Mouse (Mus musculus): ENCODE data around the gene 4930550C14Rik. TPM values are rescaled to one million over a fixed set of nuclear protein-coding genes. Genes with fewer than 3 reads are reported as not detected.

The 4930550C14Rik gene
- polyA plus RNA-seq, 1 experiment from 2014 or later = 0.17 TPM

- H3K27me3 ChIP-seq = no peaks in the 10 kb centered on the region
- H3K4me3 ChIP-seq (replicated peaks) = peak overlapping the region; percentile 39
- WGBS = 20% methylated on average over 21 of the region's 21 CpGs
- H3K4me1 ChIP-seq (replicated peaks) = peaks cover 21% of the 10 kb centered on the region
- H3K9ac ChIP-seq (replicated peaks) = peak overlapping the region; percentile 60
- no peaks in the 10 kb centered on the region for H3K9me3 ChIP-seq
- H3K27ac ChIP-seq = peak overlapping the region; percentile 92
- H3K4me2 ChIP-seq (replicated peaks) = peak overlapping the region; percentile 54
- H3K36me3 ChIP-seq = no peaks in the 10 kb centered on the region
- ATAC-seq = peak; percentile 96
Measured at GRCm38 (mm10) chr9:53404753-53405722, 2.9 kb downstream of the 4930550C14Rik start.

- no peak overlapping the region for H3K27ac ChIP-seq
- H3K4me3 ChIP-seq (replicated peaks) = no peak overlapping the region
- H3K27me3 ChIP-seq = no peaks in the 10 kb centered on the region
- H3K4me2 ChIP-seq (replicated peaks) = no peak overlapping the region
- WGBS = 87% methylated on average over 4 of the region's 4 CpGs
- H3K36me3 ChIP-seq = no peaks in the 10 kb centered on the region
- no peak overlapping the region for H3K9ac ChIP-seq (replicated peaks)
- 0 out of 2 replicates have a peak, but pooled peaks cover 3% of the 10 kb centered on the region for H3K9me3 ChIP-seq
- peaks cover 15% of the 10 kb centered on the region for H3K4me1 ChIP-seq (replicated peaks)
- ATAC-seq = no peak
Measured at GRCm38 (mm10) chr9:53408548-53408947, 6.4 kb downstream of the 4930550C14Rik start.

- Histone ChIP-seq H3K9me3 (0 out of 2 replicates have a peak, but pooled peaks cover 3% of the 10 kb centered on the region), H3K9ac (replicated peaks) (no peak overlapping the region), H3K4me1 (replicated peaks) (peaks cover 15% of the 10 kb centered on the region), H3K4me2 (replicated peaks) (no peak overlapping the region), H3K4me3 (replicated peaks) (no peak overlapping the region), H3K27me3 (no peaks in the 10 kb centered on the region), H3K27ac (no peak overlapping the region), H3K36me3 (no peaks in the 10 kb centered on the region)
- no peak for ATAC-seq
- 88% methylated on average over 2 of the region's 2 CpGs for WGBS
Measured at GRCm38 (mm10) chr9:53408953-53409361, 6.8 kb downstream of the 4930550C14Rik start.

GRCm38 (mm10) chr9:53409427-53409826 is 7.3 kb downstream of the 4930550C14Rik start:
- 0 out of 2 replicates have a peak, but pooled peaks cover 3% of the 10 kb centered on the region for H3K9me3 ChIP-seq
- H3K9ac ChIP-seq (replicated peaks) = no peak overlapping the region
- no peak for ATAC-seq
- H3K36me3 ChIP-seq = no peaks in the 10 kb centered on the region
- H3K4me3 ChIP-seq (replicated peaks) = no peak overlapping the region
- no peak overlapping the region for H3K4me2 ChIP-seq (replicated peaks)
- WGBS = 87% methylated on average over 3 of the region's 3 CpGs
- H3K27ac ChIP-seq = no peak overlapping the region
- no peaks in the 10 kb centered on the region for H3K27me3 ChIP-seq
- H3K4me1 ChIP-seq (replicated peaks) = peaks cover 13% of the 10 kb centered on the region

GRCm38 (mm10) chr9:53422133-53422896 is 20.2 kb downstream of the 4930550C14Rik start:
- no peaks in the 10 kb centered on the region for H3K4me1 ChIP-seq (replicated peaks)
- H3K27me3 ChIP-seq = no peaks in the 10 kb centered on the region
- H3K36me3 ChIP-seq = no peaks in the 10 kb centered on the region
- no peak overlapping the region for H3K27ac ChIP-seq
- WGBS = 78% methylated on average over 9 of the region's 9 CpGs
- H3K4me2 ChIP-seq (replicated peaks) = no peak overlapping the region
- no peak for ATAC-seq
- H3K9ac ChIP-seq (replicated peaks) = no peak overlapping the region
- no peak overlapping the region for H3K4me3 ChIP-seq (replicated peaks)
- H3K9me3 ChIP-seq = no peaks in the 10 kb centered on the region

- Histone ChIP-seq H3K4me1 (replicated peaks) (no peaks in the 10 kb centered on the region), H3K36me3 (no peaks in the 10 kb centered on the region), H3K9ac (replicated peaks) (no peak overlapping the region), H3K4me3 (replicated peaks) (no peak overlapping the region), H3K27ac (no peak overlapping the region), H3K4me2 (replicated peaks) (no peak overlapping the region), H3K27me3 (no peaks in the 10 kb centered on the region), H3K9me3 (no peaks in the 10 kb centered on the region)
- ATAC-seq = no peak
- WGBS = 91% methylated on average over 3 of the region's 3 CpGs
Measured at GRCm38 (mm10) chr9:53426726-53427125, 24.6 kb downstream of the 4930550C14Rik start.

- Histone ChIP-seq H3K36me3 (no peaks in the 10 kb centered on the region), H3K9ac (replicated peaks) (no peak overlapping the region), H3K27ac (no peak overlapping the region), H3K4me2 (replicated peaks) (no peak overlapping the region), H3K4me1 (replicated peaks) (no peaks in the 10 kb centered on the region), H3K4me3 (replicated peaks) (no peak overlapping the region), H3K9me3 (no peaks in the 10 kb centered on the region), H3K27me3 (no peaks in the 10 kb centered on the region)
- no peak for ATAC-seq
- WGBS = 84% methylated on average over 3 of the region's 3 CpGs
Measured at GRCm38 (mm10) chr9:53427638-53428037, 25.5 kb downstream of the 4930550C14Rik start.

- H3K27me3 ChIP-seq = no peaks in the 10 kb centered on the region
- no peaks in the 10 kb centered on the region for H3K4me1 ChIP-seq (replicated peaks)
- ATAC-seq = no peak
- H3K9me3 ChIP-seq = no peaks in the 10 kb centered on the region
- no peak overlapping the region for H3K4me2 ChIP-seq (replicated peaks)
- peaks cover 27% of the 10 kb centered on the region for H3K36me3 ChIP-seq
- no peak overlapping the region for H3K4me3 ChIP-seq (replicated peaks)
- no peak overlapping the region for H3K9ac ChIP-seq (replicated peaks)
- H3K27ac ChIP-seq = no peak overlapping the region
- 93% methylated on average over 14 of the region's 14 CpGs for WGBS
Measured at GRCm38 (mm10) chr9:53435830-53436570, 33.9 kb downstream of the 4930550C14Rik start.

GRCm38 (mm10) chr9:53450609-53451008 is 48.5 kb downstream of the 4930550C14Rik start:
- no peak overlapping the region for H3K4me2 ChIP-seq (replicated peaks)
- WGBS = 97% methylated on average over 1 of the region's 1 CpGs
- ATAC-seq = no peak
- no peak overlapping the region for H3K9ac ChIP-seq (replicated peaks)
- H3K36me3 ChIP-seq = peaks cover 53% of the 10 kb centered on the region
- no peaks in the 10 kb centered on the region for H3K4me1 ChIP-seq (replicated peaks)
- no peaks in the 10 kb centered on the region for H3K27me3 ChIP-seq
- no peaks in the 10 kb centered on the region for H3K9me3 ChIP-seq
- H3K27ac ChIP-seq = no peak overlapping the region
- H3K4me3 ChIP-seq (replicated peaks) = no peak overlapping the region

- H3K4me3 ChIP-seq (replicated peaks) = no peak overlapping the region
- no peak overlapping the region for H3K4me2 ChIP-seq (replicated peaks)
- ATAC-seq = no peak
- H3K4me1 ChIP-seq (replicated peaks) = no peaks in the 10 kb centered on the region
- WGBS = 94% methylated on average over 2 of the region's 2 CpGs
- H3K36me3 ChIP-seq = peaks cover 51% of the 10 kb centered on the region
- H3K9ac ChIP-seq (replicated peaks) = no peak overlapping the region
- no peak overlapping the region for H3K27ac ChIP-seq
- H3K27me3 ChIP-seq = no peaks in the 10 kb centered on the region
- H3K9me3 ChIP-seq = no peaks in the 10 kb centered on the region
Measured at GRCm38 (mm10) chr9:53452038-53452437, 49.9 kb downstream of the 4930550C14Rik start.

- Histone ChIP-seq H3K36me3 (peaks cover 12% of the 10 kb centered on the region), H3K27ac (no peak overlapping the region), H3K27me3 (no peaks in the 10 kb centered on the region), H3K4me1 (replicated peaks) (no peaks in the 10 kb centered on the region), H3K4me2 (replicated peaks) (no peak overlapping the region), H3K9me3 (no peaks in the 10 kb centered on the region), H3K4me3 (replicated peaks) (no peak overlapping the region), H3K9ac (replicated peaks) (no peak overlapping the region)
- ATAC-seq = no peak
- WGBS = 86% methylated on average over 9 of the region's 9 CpGs
Measured at GRCm38 (mm10) chr9:53472806-53473518, 70.8 kb downstream of the 4930550C14Rik start.
